Mouse (Mus musculus): Measurements from ENCODE around the gene Aff1. TPM values are rescaled to one million over a fixed set of nuclear protein-coding genes. Genes with fewer than 3 reads are reported as not detected.

The Aff1 gene
- total and polyA plus RNA-seq, 2 experiments from 2014 or later = 1.6 to 6.4 TPM

- H3K27me3 ChIP-seq (ENCODE audit: insufficient read depth, low read length) = no peaks in the 10 kb centered on the region
- H3K27ac ChIP-seq (ENCODE audit: low read depth, low read length) = no peak overlapping the region
- no peaks in the 10 kb centered on the region for H3K36me3 ChIP-seq (ENCODE audit: insufficient read depth, low read length)
- H3K4me2 ChIP-seq (ENCODE audit: low read depth, low read length, poor library complexity, severe bottlenecking) = no peak overlapping the region
- ATAC-seq (ENCODE audit: low FRiP score) (no peak), DNase-seq (ENCODE audit: low spot score) (peak; percentile 8)
- H3K9ac ChIP-seq (replicated peaks; ENCODE audit: low read length, poor library complexity, severe bottlenecking) = no peak overlapping the region
- no peaks in the 10 kb centered on the region for H3K9me3 ChIP-seq (ENCODE audit: low read length)
- WGBS = 88% methylated on average over 26 of the region's 26 CpGs
- H3K4me1 ChIP-seq (ENCODE audit: insufficient read depth, low read length) = no peaks in the 10 kb centered on the region
- H3K4me3 ChIP-seq (ENCODE audit: low read depth, low read length) = no peak overlapping the region
- TF ChIP-seq CTCF (IDR thresholded peaks at IDR 0.05) = no peak
Observed at GRCm38 (mm10) chr5:103737208-103738066, 45.3 kb downstream of the Aff1 start.

GRCm38 (mm10) chr5:103738509-103738908 is 46.3 kb downstream of the Aff1 start:
- Histone ChIP-seq H3K4me1 (ENCODE audit: insufficient read depth, low read length) (no peaks in the 10 kb centered on the region), H3K36me3 (ENCODE audit: insufficient read depth, low read length) (no peaks in the 10 kb centered on the region), H3K9me3 (ENCODE audit: low read length) (no peaks in the 10 kb centered on the region), H3K27me3 (ENCODE audit: insufficient read depth, low read length) (no peaks in the 10 kb centered on the region), H3K9ac (replicated peaks; ENCODE audit: low read length, poor library complexity, severe bottlenecking) (no peak overlapping the region), H3K4me3 (ENCODE audit: low read depth, low read length) (no peak overlapping the region), H3K4me2 (ENCODE audit: low read depth, low read length, poor library complexity, severe bottlenecking) (no peak overlapping the region), H3K27ac (ENCODE audit: low read depth, low read length) (no peak overlapping the region)
- ATAC-seq (ENCODE audit: low FRiP score) (no peak), DNase-seq (ENCODE audit: low spot score) (no peak)
- no peak for TF ChIP-seq CTCF (IDR thresholded peaks at IDR 0.05)
- 83% methylated on average over 5 of the region's 5 CpGs for WGBS

- Histone ChIP-seq H3K9ac (replicated peaks; ENCODE audit: low read length, poor library complexity, severe bottlenecking) (no peak overlapping the region), H3K4me3 (ENCODE audit: low read depth, low read length) (no peak overlapping the region), H3K27ac (ENCODE audit: low read depth, low read length) (no peak overlapping the region), H3K4me2 (ENCODE audit: low read depth, low read length, poor library complexity, severe bottlenecking) (no peak overlapping the region), H3K27me3 (ENCODE audit: insufficient read depth, low read length) (no peaks in the 10 kb centered on the region), H3K36me3 (ENCODE audit: insufficient read depth, low read length) (no peaks in the 10 kb centered on the region), H3K9me3 (ENCODE audit: low read length) (no peaks in the 10 kb centered on the region), H3K4me1 (ENCODE audit: insufficient read depth, low read length) (no peaks in the 10 kb centered on the region)
- WGBS = 95% methylated on average over 5 of the region's 5 CpGs
- no peak for TF ChIP-seq CTCF (IDR thresholded peaks at IDR 0.05)
- no peak for ATAC-seq (ENCODE audit: low FRiP score)
- no peak for DNase-seq (ENCODE audit: low spot score)
Observed at GRCm38 (mm10) chr5:103739163-103739562, 47.0 kb downstream of the Aff1 start.

DNA sequence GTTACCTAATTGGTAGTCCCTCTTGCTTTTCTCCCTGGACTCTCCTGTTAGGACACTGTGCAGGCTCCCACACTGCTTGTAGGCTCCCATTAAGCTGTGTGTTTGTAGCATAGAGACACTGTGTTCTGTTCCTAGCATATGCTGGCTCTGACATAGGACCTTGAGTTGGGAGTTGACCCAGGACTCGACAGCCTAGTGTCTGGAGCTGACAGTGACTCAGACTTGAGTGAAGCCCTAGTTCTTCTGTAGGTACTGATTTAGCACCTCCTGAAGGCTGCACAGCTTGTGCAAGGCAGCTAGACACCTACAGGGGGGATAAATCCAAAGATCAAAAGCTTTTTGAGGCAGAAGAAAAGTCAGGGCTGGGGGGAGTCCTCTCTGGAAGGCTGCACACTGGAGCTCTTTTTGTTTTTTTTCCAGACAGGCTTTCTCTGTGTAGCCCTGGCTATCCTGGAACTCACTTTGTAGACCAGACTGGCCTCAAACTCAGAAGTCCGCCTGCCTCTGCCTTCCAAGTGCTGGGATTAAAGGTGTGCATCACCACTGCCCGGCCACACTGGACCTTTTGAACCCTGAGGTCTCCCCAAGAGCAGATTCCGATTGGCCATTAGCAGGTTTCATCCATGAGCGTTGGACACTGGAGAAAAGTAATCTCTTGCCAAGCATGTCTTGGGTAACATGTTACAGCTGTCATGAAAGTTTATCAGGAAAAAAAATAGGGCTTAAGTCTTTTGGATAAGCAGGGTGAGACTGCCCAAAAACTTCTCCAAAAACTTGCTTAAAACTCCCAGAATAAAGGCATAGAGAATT is 48.1 kb downstream of the Aff1 start:
- no peaks in the 10 kb centered on the region for H3K36me3 ChIP-seq (ENCODE audit: insufficient read depth, low read length)
- H3K27ac ChIP-seq (ENCODE audit: low read depth, low read length) = no peak overlapping the region
- ATAC-seq (ENCODE audit: low FRiP score) (no peak), DNase-seq (ENCODE audit: low spot score) (no peak)
- H3K4me1 ChIP-seq (ENCODE audit: insufficient read depth, low read length) = no peaks in the 10 kb centered on the region
- no peak overlapping the region for H3K4me3 ChIP-seq (ENCODE audit: low read depth, low read length)
- H3K9ac ChIP-seq (replicated peaks; ENCODE audit: low read length, poor library complexity, severe bottlenecking) = no peak overlapping the region
- no peak for TF ChIP-seq CTCF (IDR thresholded peaks at IDR 0.05)
- H3K27me3 ChIP-seq (ENCODE audit: insufficient read depth, low read length) = no peaks in the 10 kb centered on the region
- no peaks in the 10 kb centered on the region for H3K9me3 ChIP-seq (ENCODE audit: low read length)
- no peak overlapping the region for H3K4me2 ChIP-seq (ENCODE audit: low read depth, low read length, poor library complexity, severe bottlenecking)
- WGBS = 75% methylated on average over 5 of the region's 5 CpGs

DNA sequence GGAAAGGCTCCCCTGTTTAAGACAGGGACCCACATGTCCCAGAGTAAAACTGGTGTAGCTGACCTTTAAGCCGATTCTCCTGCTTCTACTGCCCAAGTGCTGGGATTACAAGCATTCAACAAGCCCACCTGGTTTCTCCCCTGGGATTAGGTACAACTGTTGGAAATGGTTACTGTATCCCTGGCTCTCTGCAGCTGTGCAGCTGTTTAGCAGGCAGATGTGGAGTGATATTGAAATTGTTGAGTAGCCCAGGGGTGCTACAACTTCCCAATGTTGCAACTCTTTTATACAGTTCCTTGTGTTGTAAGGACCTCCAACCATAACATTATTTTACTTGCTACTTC is 48.7 kb downstream of the Aff1 start:
- TF ChIP-seq CTCF (IDR thresholded peaks at IDR 0.05) = no peak
- H3K4me2 ChIP-seq (ENCODE audit: low read depth, low read length, poor library complexity, severe bottlenecking) = no peak overlapping the region
- ATAC-seq (ENCODE audit: low FRiP score) = no peak
- H3K36me3 ChIP-seq (ENCODE audit: insufficient read depth, low read length) = no peaks in the 10 kb centered on the region
- no peak for DNase-seq (ENCODE audit: low spot score)
- H3K9me3 ChIP-seq (ENCODE audit: low read length) = no peaks in the 10 kb centered on the region
- no peak overlapping the region for H3K4me3 ChIP-seq (ENCODE audit: low read depth, low read length)
- no peak overlapping the region for H3K9ac ChIP-seq (replicated peaks; ENCODE audit: low read length, poor library complexity, severe bottlenecking)
- H3K27ac ChIP-seq (ENCODE audit: low read depth, low read length) = no peak overlapping the region
- H3K27me3 ChIP-seq (ENCODE audit: insufficient read depth, low read length) = no peaks in the 10 kb centered on the region
- 85% methylated on average over 1 of the region's 1 CpGs for WGBS
- no peaks in the 10 kb centered on the region for H3K4me1 ChIP-seq (ENCODE audit: insufficient read depth, low read length)

GRCm38 (mm10) chr5:103741443-103741842 is 49.3 kb downstream of the Aff1 start:
- ATAC-seq (ENCODE audit: low FRiP score) = no peak
- H3K4me1 ChIP-seq (ENCODE audit: insufficient read depth, low read length) = no peaks in the 10 kb centered on the region
- no peak overlapping the region for H3K4me3 ChIP-seq (ENCODE audit: low read depth, low read length)
- WGBS = 75% methylated on average over 1 of the region's 1 CpGs
- H3K27me3 ChIP-seq (ENCODE audit: insufficient read depth, low read length) = no peaks in the 10 kb centered on the region
- H3K4me2 ChIP-seq (ENCODE audit: low read depth, low read length, poor library complexity, severe bottlenecking) = no peak overlapping the region
- H3K9me3 ChIP-seq (ENCODE audit: low read length) = no peaks in the 10 kb centered on the region
- H3K36me3 ChIP-seq (ENCODE audit: insufficient read depth, low read length) = no peaks in the 10 kb centered on the region
- peak; percentile 39 for TF ChIP-seq CTCF (IDR thresholded peaks at IDR 0.05)
- no peak overlapping the region for H3K9ac ChIP-seq (replicated peaks; ENCODE audit: low read length, poor library complexity, severe bottlenecking)
- no peak for DNase-seq (ENCODE audit: low spot score)
- no peak overlapping the region for H3K27ac ChIP-seq (ENCODE audit: low read depth, low read length)
